Mouse (Mus musculus) liver, embryonic 16.5 days (tissue): ENCODE measurements around the gene Maz. TPM values are rescaled to one million over a fixed set of nuclear protein-coding genes. Genes with fewer than 3 reads are reported as not detected.

Experiments
- ATAC-seq: fragments of 200-750 bp; cut with Nextera tagmentation; 2 replicates; pipeline ENCODE4 v1.8.0; 2017; ENCODE audit warnings: low read depth, mild to moderate bottlenecking, moderate number of reproducible peaks, moderate library complexity
- H3K27ac ChIP-seq: fragments of 300-500 bp; sonication (generic); 2 replicates; pipeline ENCODE4 v1.5.1; 2014; ENCODE audit warnings: mild to moderate bottlenecking, low read length
- H3K27me3 ChIP-seq: fragments of 300-500 bp; sonication (generic); 2 replicates; pipeline ENCODE4 v1.6.1; 2014; ENCODE audit warnings: low read depth, low read length, mixed read lengths; ENCODE audit not compliant: control insufficient read depth, insufficient read depth
- H3K36me3 ChIP-seq: fragments of 300-500 bp; sonication (generic); 2 replicates; pipeline ENCODE4 v1.6.1; 2014; ENCODE audit warnings: mild to moderate bottlenecking; ENCODE audit not compliant: control insufficient read depth, insufficient read depth
- H3K4me1 ChIP-seq: fragments of 300-500 bp; sonication (generic); 2 replicates; pipeline ENCODE4 v1.6.1; 2014; ENCODE audit warnings: low read depth, low read length, mixed read lengths; ENCODE audit not compliant: control insufficient read depth
- H3K4me2 ChIP-seq: fragments of 300-500 bp; sonication (generic); 2 replicates; pipeline ENCODE4 v1.6.1; 2014; ENCODE audit warnings: low read depth, low read length, mixed read lengths
- H3K4me3 ChIP-seq: fragments of 300-500 bp; sonication (generic); 2 replicates; pipeline ENCODE4 v1.5.1; 2014; ENCODE audit warnings: low read depth, mild to moderate bottlenecking, low read length
- H3K9ac ChIP-seq: fragments of 300-500 bp; sonication (generic); 2 replicates; pipeline ENCODE4 v1.6.1; 2014; ENCODE audit warnings: low read depth, low read length
- H3K9me3 ChIP-seq: fragments of 300-500 bp; sonication (generic); replicated peaks from 2 replicates; pipeline ENCODE4 v1.6.1; 2016; ENCODE audit warnings: low read length; ENCODE audit not compliant: control insufficient read depth
- WGBS: fragments of 180-500 bp; shearing (Covaris S2); extraction: QIAGEN DNeasy Blood & Tissue Kit; methylation state at CpG from one replicate; pipeline ENCODE4 v1.1.7; 2014; ENCODE audit not compliant: insufficient replicate concordance; 5-methylcytosine and 5-hydroxymethylcytosine counted together
- polyA plus RNA-seq: library from polyadenylated mRNA; unstranded; fragments of >200 nt; fragmentation: Nextera tagmentation; extraction: Ambion mirVana; gene quantifications from 2 replicates; pipeline ENCODE4 v1.2.1, GENCODE M21; 2015

The Maz gene
- polyA plus RNA-seq, 1 experiment from 2014 or later: 20.9 TPM

- Histone ChIP-seq H3K9ac (no peak overlapping the region), H3K4me3 (no peak overlapping the region), H3K27me3 (no peaks in the 10 kb centered on the region), H3K9me3 (no peaks in the 10 kb centered on the region), H3K27ac (no peak overlapping the region), H3K36me3 (no peaks in the 10 kb centered on the region), H3K4me1 (peaks cover 20% of the 10 kb centered on the region), H3K4me2 (no peak overlapping the region)
- no peak for ATAC-seq
- 82% methylated on average over 4 of the region's 4 CpGs for WGBS
These were observed 22.5 kb downstream of the Maz start for GRCm38 (mm10) chr7:127004122-127004875.

DNA sequence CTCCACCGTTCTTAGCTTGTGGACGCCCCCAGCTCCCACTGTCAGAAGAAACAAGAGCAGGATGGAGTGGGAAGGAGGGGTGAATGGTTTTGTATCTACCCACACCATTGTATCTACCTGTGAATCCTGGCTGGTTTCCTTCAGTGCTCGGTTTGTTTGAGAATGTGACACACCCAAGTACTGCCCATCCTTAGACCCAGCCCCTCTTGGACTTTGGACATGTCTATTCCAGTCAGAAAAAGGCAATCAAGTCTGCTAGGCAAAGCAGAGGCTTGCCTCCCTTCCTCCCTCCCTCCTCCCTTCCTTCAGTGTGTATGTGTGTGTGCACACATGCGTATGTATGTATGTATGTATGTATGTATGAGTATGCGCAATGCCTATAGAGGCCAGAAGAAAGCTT lies 23.2 kb downstream of the Maz start:
- H3K27ac ChIP-seq: no peak overlapping the region
- no peak overlapping the region for H3K4me2 ChIP-seq
- H3K9me3 ChIP-seq: no peaks in the 10 kb centered on the region
- ATAC-seq: no peak
- WGBS: 70% methylated on average over 5 of the region's 5 CpGs
- peaks cover 13% of the 10 kb centered on the region for H3K4me1 ChIP-seq
- no peak overlapping the region for H3K4me3 ChIP-seq
- no peaks in the 10 kb centered on the region for H3K27me3 ChIP-seq
- H3K36me3 ChIP-seq: no peaks in the 10 kb centered on the region
- no peak overlapping the region for H3K9ac ChIP-seq

DNA sequence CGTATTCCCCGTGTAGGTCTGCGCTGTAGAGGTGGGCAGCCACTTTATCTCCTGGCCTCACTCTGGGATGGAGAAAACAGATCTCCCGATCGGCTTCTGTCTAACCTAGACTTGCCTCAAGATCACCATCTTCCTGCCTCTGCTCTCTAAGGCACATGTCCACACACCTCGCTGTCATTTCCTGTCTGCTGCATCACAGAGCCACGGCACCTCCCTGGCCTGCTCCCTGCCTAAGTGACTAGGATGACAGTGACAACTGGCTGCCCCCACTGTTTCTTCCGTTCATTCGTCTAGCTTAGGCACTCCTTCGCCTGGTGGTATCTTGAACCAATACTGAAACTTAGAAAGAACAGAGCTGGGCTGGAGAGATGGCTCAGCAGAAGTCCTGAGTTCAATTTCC lies 27.3 kb downstream of the Maz start:
- H3K9me3 ChIP-seq: no peaks in the 10 kb centered on the region
- 52% methylated on average over 10 of the region's 10 CpGs for WGBS

DNA sequence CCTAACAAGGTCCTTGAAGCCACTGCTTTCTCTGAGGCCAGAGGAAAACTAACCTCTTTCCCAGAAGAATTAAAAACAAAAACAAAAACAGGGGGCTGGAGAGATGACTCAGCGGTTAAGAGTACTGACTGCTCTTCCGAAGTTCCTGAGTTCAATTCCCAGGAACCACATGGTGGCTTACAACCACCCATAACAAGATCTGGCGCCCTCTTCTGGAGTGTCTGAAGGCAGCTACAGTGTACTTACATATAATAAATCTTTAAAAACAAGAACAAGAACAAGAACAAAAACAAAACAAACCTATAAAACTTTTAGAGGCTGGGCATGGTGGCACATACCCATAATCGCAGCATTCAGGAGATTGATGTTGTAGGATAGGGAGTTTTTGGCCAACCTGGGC lies 30.4 kb downstream of the Maz start:
- Histone ChIP-seq H3K9me3 (no peaks in the 10 kb centered on the region), H3K27ac (no peak overlapping the region), H3K36me3 (no peaks in the 10 kb centered on the region), H3K4me3 (no peak overlapping the region), H3K4me1 (no peaks in the 10 kb centered on the region), H3K27me3 (no peaks in the 10 kb centered on the region), H3K4me2 (no peak overlapping the region), H3K9ac (no peak overlapping the region)
- 74% methylated on average over 4 of the region's 4 CpGs for WGBS
- no peak for ATAC-seq

More for the DNA sequence above, 27.3 kb downstream of the Maz start:
- ATAC-seq: no peak
- no peak overlapping the region for H3K4me2 ChIP-seq
- no peaks in the 10 kb centered on the region for H3K27me3 ChIP-seq
- no peaks in the 10 kb centered on the region for H3K36me3 ChIP-seq
- H3K4me3 ChIP-seq: no peak overlapping the region
- H3K9ac ChIP-seq: no peak overlapping the region
- no peaks in the 10 kb centered on the region for H3K4me1 ChIP-seq
- no peak overlapping the region for H3K27ac ChIP-seq

GRCm38 (mm10) chr7:126988816-126989215 lies 38.0 kb downstream of the Maz start:
- ATAC-seq: no peak

GRCm38 (mm10) chr7:126986319-126986718 lies 40.5 kb downstream of the Maz start:
- Histone ChIP-seq H3K9ac (no peak overlapping the region), H3K27me3 (no peaks in the 10 kb centered on the region), H3K27ac (no peak overlapping the region), H3K4me2 (no peak overlapping the region), H3K9me3 (no peaks in the 10 kb centered on the region), H3K4me1 (no peaks in the 10 kb centered on the region; the same call in 1 of the 2 replicates), H3K36me3 (no peaks in the 10 kb centered on the region), H3K4me3 (no peak overlapping the region)
- WGBS: 47% methylated on average over 9 of the region's 9 CpGs
- ATAC-seq: no peak

More at GRCm38 (mm10) chr7:126988816-126989215, 38.0 kb downstream of the Maz start:
- Histone ChIP-seq H3K9ac (no peak overlapping the region), H3K36me3 (no peaks in the 10 kb centered on the region), H3K9me3 (no peaks in the 10 kb centered on the region), H3K27ac (no peak overlapping the region), H3K4me2 (no peak overlapping the region), H3K4me3 (no peak overlapping the region), H3K4me1 (no peaks in the 10 kb centered on the region), H3K27me3 (no peaks in the 10 kb centered on the region)
- 54% methylated on average over 8 of the region's 8 CpGs for WGBS

GRCm38 (mm10) chr7:126984667-126985444 lies 42.0 kb downstream of the Maz start:
- ATAC-seq: no peak
- Histone ChIP-seq H3K36me3 (peaks cover 4% of the 10 kb centered on the region), H3K4me1 (no peaks in the 10 kb centered on the region; the same call in 1 of the 2 replicates), H3K27me3 (no peaks in the 10 kb centered on the region), H3K9me3 (no peaks in the 10 kb centered on the region), H3K9ac (no peak overlapping the region), H3K4me2 (no peak overlapping the region), H3K27ac (no peak overlapping the region), H3K4me3 (no peak overlapping the region)
- 50% methylated on average over 10 of the region's 10 CpGs for WGBS

GRCm38 (mm10) chr7:126983113-126983512 lies 43.7 kb downstream of the Maz start:
- H3K27ac ChIP-seq: no peak overlapping the region
- no peak overlapping the region for H3K4me2 ChIP-seq
- H3K4me1 ChIP-seq: peaks cover 4% of the 10 kb centered on the region
- WGBS: 76% methylated on average over 7 of the region's 7 CpGs
- no peak overlapping the region for H3K9ac ChIP-seq
- no peak for ATAC-seq
- no peaks in the 10 kb centered on the region for H3K27me3 ChIP-seq
- no peaks in the 10 kb centered on the region for H3K9me3 ChIP-seq
- H3K36me3 ChIP-seq: peaks cover 17% of the 10 kb centered on the region
- H3K4me3 ChIP-seq: no peak overlapping the region

DNA sequence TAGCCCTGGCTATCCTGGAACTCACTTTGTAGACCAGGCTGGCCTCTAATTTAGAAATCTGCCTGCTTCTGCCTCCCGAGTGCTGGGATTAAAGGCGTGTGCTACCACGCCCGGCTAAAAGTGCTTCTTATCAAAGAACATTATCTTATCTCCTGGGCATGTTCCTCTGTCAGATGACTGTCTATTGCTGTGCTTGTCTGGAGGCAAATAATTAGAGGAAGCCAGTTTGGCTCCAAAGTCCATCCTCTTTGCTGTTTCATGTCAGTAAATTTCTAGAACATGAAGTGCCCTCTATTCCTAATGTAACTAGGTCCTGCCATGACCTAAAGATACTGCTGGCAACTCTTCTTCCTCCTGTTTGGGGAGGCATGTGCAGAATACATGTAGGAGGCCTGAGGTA lies 44.8 kb downstream of the Maz start:
- WGBS: 46% methylated on average over 4 of the region's 4 CpGs
- no peaks in the 10 kb centered on the region for H3K27me3 ChIP-seq
- H3K4me2 ChIP-seq: no peak overlapping the region
- no peak overlapping the region for H3K27ac ChIP-seq
- peaks cover 12% of the 10 kb centered on the region for H3K4me1 ChIP-seq
- H3K9ac ChIP-seq: no peak overlapping the region
- H3K4me3 ChIP-seq: no peak overlapping the region
- peaks cover 17% of the 10 kb centered on the region for H3K36me3 ChIP-seq
- no peaks in the 10 kb centered on the region for H3K9me3 ChIP-seq
- no peak for ATAC-seq
